Mouse (Mus musculus) CD4-positive, CD25-positive, alpha-beta regulatory T cell, adult 4 months (primary cell): ENCODE data around the gene Psmd9. TPM values are rescaled to one million over a fixed set of nuclear protein-coding genes. Genes with fewer than 3 reads are reported as not detected.

ENCODE experiments used
- polyA plus RNA-seq, 2 experiments: library from polyadenylated mRNA; unstranded; fragments of 100-300 nt; shearing (Covaris generic); gene quantifications; one replicate each; pipeline ENCODE4 v1.2.1; 2017

The Psmd9 gene
- polyA plus RNA-seq, 2 experiments from 2014 or later = 36.5 to 41.5 TPM

Other genes starting within 250 kb of the Psmd9 start
- gene Kdm2b, start 179.6 kb upstream of the Psmd9 start, polyA plus RNA-seq = 10 to 100 TPM; 33.1 to 51.1 TPM
- gene Orai1, start 154.3 kb upstream of the Psmd9 start, polyA plus RNA-seq = 1 to 10 TPM; 4.2 to 8.1 TPM
- gene Morn3, start 122.4 kb upstream of the Psmd9 start, polyA plus RNA-seq = 1 to 10 TPM; 5.2 to 6.9 TPM
- 1 to 10 TPM; 3.4 to 4.3 TPM for gene Tmem120b, start 101.0 kb upstream of the Psmd9 start, polyA plus RNA-seq
- gene Rhof, start 36.7 kb upstream of the Psmd9 start, polyA plus RNA-seq = 100 to 1,000 TPM in 1 of 2 experiments, 10 to 100 TPM in 1; 80.6 to 101 TPM
- 10 to 100 TPM; 17.1 to 20.8 TPM for gene Setd1b, start 27.2 kb upstream of the Psmd9 start, polyA plus RNA-seq
- gene Hpd, start 13.3 kb downstream of the Psmd9 start, polyA plus RNA-seq = not detected
- 1 to 10 TPM; 4.7 to 6.1 TPM for gene Wdr66, start 82.7 kb downstream of the Psmd9 start, polyA plus RNA-seq
- gene Bcl7a, start 174.4 kb downstream of the Psmd9 start, polyA plus RNA-seq = 1 to 10 TPM; 7.2 to 9.8 TPM
- gene Mlxip, start 225.4 kb downstream of the Psmd9 start, polyA plus RNA-seq = 10 to 100 TPM; 18.9 to 19.9 TPM